Mouse (Mus musculus) left cerebral cortex, adult 2 months (tissue): ENCODE results near the gene Las1l. TPM values are rescaled to one million over a fixed set of nuclear protein-coding genes. Genes with fewer than 3 reads are reported as not detected.
"Not testable (repeated sequence)": the region's sequence is repeated elsewhere in the genome, so short reads cannot be mapped to it uniquely, and the experiment has no call there.

Source experiments
- DNase-seq, 2 experiments: peaks; one replicate each; pipeline ENCODE4 v3.0.0; 2021 to 2022; ENCODE audit warnings: low spot score in 2 of 2, mixed read lengths in 1 of 2; ENCODE audit errors: extremely low spot score in 1 of 2
- H3K27ac ChIP-seq: fragments of 200-600 bp; 2 replicates; pipeline ENCODE4 v1.8.1; 2022
- H3K4me3 ChIP-seq: fragments of 200-600 bp; 2 replicates; pipeline ENCODE4 v1.8.1; 2022
- CTCF ChIP-seq: fragments of 200-600 bp; IDR thresholded peaks from 2 replicates; pipeline ENCODE4 v1.8.1; 2022; ENCODE audit warnings: antibody characterized with exemption, mild to moderate bottlenecking, moderate library complexity
- intact Hi-C: fragments of 180-260 bp; cut with DNase I; formaldehyde crosslinking; loops from one replicate; pipeline ENCODE4 v1.15.1; 2025
- long read RNA-seq, 2 experiments: library from polyadenylated mRNA; stranded (forward); transcript quantifications; one replicate each; pipeline ENCODE4 v2.0.0; 2021; ENCODE audit warnings: borderline mapping rate in 2 of 2
- total RNA-seq, 2 experiments: library from RNA; stranded (reverse); gene quantifications; 2 replicates each; pipeline ENCODE4 v1.2.3; 2021

Las1l gene
- total RNA-seq = 10 to 100 TPM; 58.4 to 63.6 TPM
- long read RNA-seq, experiment 1, transcript Las1l-201 (13 exons, 2,530 nt) = major isoform, 32 of 65 reads
- long read RNA-seq, experiment 1, partial matches to known transcripts = 7 of 65 reads
- long read RNA-seq, experiment 1, other reads (novel, unspliced or antisense) = 22 of 65 reads
- long read RNA-seq, experiment 2, transcript Las1l-201 (13 exons, 2,530 nt) = major isoform, 21 of 40 reads
- long read RNA-seq, experiment 2, partial matches to known transcripts = 10 of 40 reads
- long read RNA-seq, experiment 2, other reads (novel, unspliced or antisense) = 8 of 40 reads

DNA sequence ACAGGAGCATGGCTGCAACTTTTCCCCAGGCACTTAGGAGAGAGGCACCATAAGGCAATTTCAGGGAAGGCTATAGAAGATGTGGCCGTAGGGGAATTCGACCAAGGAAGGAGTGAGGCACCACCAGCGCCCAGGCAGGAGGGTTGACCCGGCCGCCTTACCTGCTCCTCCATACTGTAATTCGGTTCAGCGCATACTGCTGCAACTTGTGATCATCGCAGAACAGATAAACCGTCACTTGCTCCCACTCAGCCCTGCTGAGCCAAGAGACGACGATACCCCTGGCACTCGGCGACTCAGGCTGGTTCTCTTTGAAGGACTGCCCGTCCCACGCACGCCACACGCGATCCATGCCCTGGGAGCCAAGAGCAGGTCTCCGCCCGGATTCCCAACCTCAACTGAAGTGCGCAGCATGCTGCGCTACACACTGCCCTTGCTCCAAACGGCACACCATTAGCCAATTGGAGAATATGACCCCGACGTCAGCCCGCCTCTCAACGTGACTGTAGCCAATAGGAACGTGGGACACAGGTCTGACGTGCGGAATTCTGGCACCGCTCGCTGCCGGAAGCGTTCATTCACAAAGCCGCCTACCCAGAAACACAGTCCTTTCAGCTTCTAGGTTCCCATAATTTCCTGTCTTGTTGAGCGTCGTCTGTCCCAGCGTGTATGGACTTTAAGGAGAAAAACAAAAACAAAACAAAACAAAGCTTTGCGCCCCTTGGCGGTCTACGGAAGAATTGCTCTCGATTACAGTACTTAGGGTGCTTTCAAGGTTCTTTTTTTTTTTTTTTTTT lies at the start of gene Las1l:
TSS of gene Las1l (minus strand) at position 466 of the 797 bp plus-strand sequence.
- intact Hi-C loops = no loop called here
- Histone ChIP-seq H3K27ac (peak within 1 kb of the TSS; percentile 41), H3K4me3 (peak within 1 kb of the TSS; percentile 69)
- TF ChIP-seq CTCF = peak; percentile 36
- DNase-seq = peak; percentile 83 to 89

DNA sequence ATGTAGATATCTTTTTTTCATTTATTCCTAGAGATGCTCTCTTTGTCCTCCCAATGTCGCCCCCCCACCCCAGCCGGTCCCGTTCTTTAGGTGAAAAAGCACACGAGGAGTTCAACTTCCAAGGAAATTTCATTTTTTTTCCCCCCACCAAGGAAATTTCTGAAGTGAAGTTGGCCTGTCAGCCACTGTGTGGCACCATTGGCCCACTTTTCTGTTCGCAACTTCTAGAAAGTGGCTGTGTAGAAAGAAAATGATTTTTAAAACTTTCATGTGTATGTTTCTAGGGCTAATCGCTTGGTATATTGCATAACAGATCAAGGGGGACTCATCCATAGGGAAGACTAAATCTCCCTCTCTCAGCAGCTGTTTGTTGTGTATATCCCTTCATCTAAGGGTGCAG lies 49.6 kb upstream of the Las1l start:
- intact Hi-C loops = loop anchor here (2.0 to 5.0 kb wide), 2 partner anchors 171 to 870 kb away; no protein-coding TSS in a partner anchor
- Histone ChIP-seq H3K4me3 (no peak overlapping the region), H3K27ac (no peak overlapping the region)
- DNase-seq = no peak
- peak; percentile 50 for TF ChIP-seq CTCF

DNA sequence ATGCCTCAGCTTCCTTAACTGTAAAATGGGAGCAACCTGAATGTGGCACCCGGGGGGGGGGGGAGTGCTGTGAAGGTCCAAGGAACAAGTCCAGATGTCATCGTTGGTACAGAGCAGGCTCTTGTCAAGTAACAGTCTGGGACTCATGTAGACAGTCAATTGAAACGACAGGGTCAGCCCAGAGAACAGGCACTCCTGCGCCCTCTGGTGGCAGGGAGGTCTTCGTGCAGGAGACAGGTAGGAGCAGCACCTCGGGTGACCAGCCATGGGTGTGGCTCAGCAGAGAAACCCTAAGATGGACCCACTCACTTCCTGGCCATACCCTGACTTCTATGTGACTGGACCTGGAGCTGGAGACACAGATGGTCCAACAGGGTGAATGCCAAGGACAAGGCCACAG lies 42.8 kb upstream of the Las1l start:
- no peak for DNase-seq
- TF ChIP-seq CTCF = peak; percentile 8
- no peak overlapping the region for H3K4me3 ChIP-seq
- intact Hi-C loops = no loop called here
- H3K27ac ChIP-seq = no peak overlapping the region

DNA sequence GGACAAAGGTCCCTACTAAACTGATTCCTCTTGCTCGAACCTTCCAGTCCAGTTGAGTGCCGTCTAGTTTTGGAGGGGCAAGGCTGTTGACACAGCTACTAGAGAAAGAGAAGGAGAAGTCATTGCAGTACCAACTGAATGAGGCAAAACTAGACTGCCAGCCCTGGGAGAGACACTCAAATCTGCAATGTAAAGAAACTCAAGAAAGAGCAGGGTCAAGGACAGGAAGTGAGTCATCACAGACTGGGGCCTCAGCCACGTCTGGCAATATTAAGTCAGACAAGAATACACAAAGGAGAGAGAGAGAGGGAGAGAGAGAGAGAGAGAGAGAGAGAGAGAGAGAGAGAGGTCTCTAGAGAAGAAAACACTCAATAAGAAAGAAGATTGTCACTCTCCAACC lies 36.4 kb upstream of the Las1l start:
- H3K4me3 ChIP-seq = no peak overlapping the region
- no peak for DNase-seq
- H3K27ac ChIP-seq = no peak overlapping the region
- TF ChIP-seq CTCF = no peak
- intact Hi-C loops = no loop called here

DNA sequence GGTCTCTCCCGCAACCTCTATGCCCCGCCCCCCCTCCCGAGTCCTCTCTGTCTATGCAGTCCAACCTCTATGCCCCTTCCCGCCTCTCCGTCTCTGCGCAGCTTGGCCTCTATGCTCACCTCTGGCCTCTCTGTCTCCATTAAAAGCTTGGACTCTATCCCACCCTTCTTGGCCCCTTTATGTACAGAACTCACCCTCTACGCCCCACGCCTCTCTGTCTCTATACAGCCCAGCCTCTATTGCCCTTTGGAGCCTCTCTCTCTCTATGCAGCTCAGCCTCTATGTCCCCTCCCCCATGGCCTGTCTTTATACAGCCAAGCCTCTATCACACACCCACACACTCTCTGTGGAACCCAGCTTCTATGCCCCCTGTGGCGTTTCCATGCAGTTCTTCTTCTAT lies 13.2 kb upstream of the Las1l start:
- DNase-seq = no peak
- no peak for TF ChIP-seq CTCF
- intact Hi-C loops = no loop called here
- Histone ChIP-seq H3K4me3 (no peak overlapping the region), H3K27ac (no peak overlapping the region)

DNA sequence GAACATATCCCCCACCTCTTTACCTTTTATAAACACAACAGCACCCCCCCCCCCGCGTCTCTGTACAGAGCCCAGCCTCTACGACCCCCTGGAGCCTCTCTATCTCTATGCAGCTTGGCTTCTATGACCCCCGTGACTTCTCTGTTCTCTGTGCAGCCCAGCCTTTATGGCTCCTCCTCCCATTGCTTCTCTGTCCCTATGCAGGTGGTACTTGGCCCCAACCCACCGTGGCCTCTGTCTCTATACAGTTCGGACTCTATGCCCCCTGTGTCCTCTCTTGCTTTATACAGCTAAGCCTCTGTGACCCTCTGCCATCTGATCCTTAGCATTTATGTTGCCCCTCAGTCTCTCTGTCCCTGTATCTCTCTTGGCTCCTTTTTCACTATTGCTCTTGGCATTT lies 12.4 kb upstream of the Las1l start:
- intact Hi-C loops = no loop called here
- TF ChIP-seq CTCF = no peak

DNA sequence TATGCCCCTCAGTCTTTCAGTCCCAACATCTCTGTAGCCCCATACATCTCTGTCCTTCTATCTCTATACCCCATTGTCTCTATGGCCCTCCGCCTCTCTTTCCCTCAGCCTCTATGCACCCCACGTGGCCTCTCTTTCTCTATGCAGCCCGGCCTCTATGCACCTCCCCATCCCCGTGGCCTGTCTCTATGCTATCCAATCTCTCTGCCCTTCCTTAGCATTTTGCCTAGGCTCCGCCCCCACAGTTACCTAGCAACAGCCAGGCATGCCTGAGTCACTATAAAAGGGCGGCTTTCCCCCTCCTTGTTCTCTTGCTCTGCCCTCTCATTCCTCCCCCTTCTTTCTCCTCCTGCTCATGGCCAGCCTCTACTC lies 11.8 kb upstream of the Las1l start:
- DNase-seq = peak; percentile 61 to 63
- no peak for TF ChIP-seq CTCF
- Histone ChIP-seq H3K4me3 (peak overlapping the region; percentile 39), H3K27ac (no peak overlapping the region)
- intact Hi-C loops = no loop called here

More for the DNA sequence above, 12.4 kb upstream of the Las1l start:
- Histone ChIP-seq H3K27ac (no peak overlapping the region), H3K4me3 (no peak overlapping the region)
- DNase-seq = no peak

DNA sequence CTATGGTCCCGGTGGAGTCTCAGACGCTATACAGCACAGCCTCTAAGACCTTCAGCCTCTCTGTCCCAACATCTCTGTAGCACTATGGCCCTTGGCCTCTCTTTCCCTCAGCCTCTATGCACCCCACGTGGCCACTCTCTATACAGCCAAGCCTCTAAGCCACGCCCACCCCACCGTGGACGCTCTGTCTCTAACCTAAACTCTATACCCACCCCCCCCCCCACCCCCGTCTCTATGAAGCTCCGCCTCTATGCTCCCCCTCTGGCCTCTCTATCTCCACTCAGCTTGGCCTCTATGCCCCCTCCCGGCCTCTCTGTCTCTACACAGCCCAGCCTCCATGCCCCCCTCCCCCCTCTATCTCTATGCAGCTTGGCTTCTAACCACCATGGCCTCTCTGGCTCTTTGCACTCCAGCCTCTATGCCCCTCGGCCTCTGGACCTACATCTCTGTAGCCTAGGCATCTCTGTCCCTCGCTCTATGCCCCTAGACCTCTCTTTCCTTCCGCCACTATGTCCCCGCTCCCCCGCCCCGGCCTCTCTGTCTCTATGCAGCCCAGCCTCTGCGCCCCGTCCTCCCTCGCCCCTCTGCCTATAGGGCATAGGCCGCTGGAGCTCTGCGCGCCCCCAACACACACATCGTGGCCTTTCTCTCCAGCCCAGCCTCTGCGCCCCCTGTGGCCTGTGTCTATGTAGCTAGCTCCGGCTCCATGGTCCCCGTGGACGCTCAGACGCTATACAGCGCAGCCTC lies 11.3 kb upstream of the Las1l start:
- no peak; the same call in 1 of the 2 replicates for TF ChIP-seq CTCF
- H3K27ac ChIP-seq = no peak overlapping the region
- H3K4me3 ChIP-seq = peak overlapping the region; percentile 39
- intact Hi-C loops = no loop called here
- DNase-seq = peak in 1 of 2 experiments; percentile 17

DNA sequence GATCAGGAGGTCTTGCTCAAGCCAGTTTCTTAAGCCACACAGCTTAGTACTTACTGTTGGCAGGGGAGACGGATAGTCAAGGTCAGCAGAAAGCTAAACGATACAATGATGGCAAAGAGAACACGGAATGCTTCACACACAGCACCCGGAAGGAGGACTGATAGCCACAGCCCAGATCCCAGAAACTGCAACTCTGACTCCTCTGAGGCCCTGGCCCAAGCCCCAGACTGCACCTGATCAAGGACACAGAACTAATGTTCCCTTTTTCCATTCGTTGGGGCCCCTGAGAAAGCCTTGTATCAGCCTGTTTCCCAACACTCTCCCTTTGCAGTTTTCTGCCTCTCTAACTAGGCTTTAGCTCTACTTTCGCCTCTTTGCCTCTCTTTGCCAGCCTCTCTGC lies 8.3 kb upstream of the Las1l start:
- TF ChIP-seq CTCF = no peak
- intact Hi-C loops = no loop called here
- Histone ChIP-seq H3K27ac (no peak overlapping the region), H3K4me3 (no peak overlapping the region)
- no peak for DNase-seq

DNA sequence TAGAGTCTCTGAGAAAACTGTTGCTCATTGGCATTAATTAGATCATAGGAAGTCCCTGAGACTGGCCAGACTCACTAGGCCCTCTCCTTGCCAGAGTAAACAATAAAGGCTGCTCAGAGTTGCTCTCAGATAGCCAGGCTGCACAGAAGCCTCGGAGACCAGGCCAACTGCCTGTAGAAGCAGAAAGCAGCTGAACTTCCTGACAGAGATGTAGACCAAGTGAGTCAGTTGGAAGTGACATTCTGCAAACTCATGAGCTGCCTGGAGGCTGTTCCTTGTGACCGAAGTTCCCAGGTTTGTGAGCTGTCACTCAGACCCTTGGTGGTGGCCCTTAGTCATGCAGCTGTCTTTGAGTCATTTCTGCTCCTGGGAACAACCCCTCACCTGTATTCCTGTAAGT lies 6.6 kb upstream of the Las1l start:
- Histone ChIP-seq H3K4me3 (no peak overlapping the region), H3K27ac (no peak overlapping the region)
- TF ChIP-seq CTCF = no peak
- DNase-seq = no peak
- intact Hi-C loops = no loop called here

DNA sequence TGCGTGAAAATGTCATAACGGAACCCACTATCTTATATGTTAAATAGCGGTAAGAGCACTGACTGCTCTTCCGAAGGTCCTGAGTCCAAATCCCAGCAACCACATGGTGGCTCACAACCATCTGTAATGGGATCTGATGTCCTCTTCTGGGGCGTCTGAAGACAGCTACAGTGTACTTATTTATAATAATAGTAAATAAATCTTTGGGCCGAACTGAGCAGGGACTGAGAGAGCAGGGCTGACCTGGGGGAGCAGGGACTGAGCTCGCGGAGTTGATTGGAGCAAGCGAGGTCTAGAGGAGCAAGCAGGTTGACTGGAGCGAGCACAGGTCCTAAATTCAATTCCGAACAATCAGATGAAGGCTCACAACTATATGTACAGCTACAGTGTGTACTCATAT lies 699 bp upstream of the Las1l start:
- Histone ChIP-seq H3K4me3 (peak overlapping the region; percentile 40), H3K27ac (peak overlapping the region; percentile 32; the same call in 1 of the 2 replicates)
- DNase-seq, intact Hi-C loops: not testable (repeated sequence)

DNA sequence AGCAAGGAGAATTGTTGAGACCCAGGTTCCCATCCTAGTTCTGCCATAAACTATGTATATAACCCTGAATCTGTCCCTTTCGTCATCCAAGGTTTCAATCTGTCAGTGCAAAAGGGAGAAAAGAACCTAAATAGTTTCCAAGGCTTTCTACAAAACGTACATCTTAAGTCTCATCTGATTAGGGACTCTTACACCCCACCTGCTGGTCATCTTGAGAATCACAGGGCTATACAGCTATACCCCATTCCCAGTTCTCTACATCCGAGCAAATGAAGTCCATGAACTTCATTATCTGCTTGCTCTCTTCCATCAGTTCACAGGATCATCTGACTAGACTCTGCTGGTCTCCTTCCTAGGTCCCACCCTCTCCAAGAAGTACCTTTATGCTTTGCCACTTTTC lies 6.0 kb downstream of the Las1l start:
- no peak overlapping the region for H3K27ac ChIP-seq
- no peak overlapping the region for H3K4me3 ChIP-seq
- intact Hi-C loops = loop anchor here (5.0 kb wide), 1 partner anchor 263 kb away; no protein-coding TSS in a partner anchor
- DNase-seq = peak in 1 of 2 experiments; percentile 34
- TF ChIP-seq CTCF = peak; percentile 68
